Mouse (Mus musculus) myocyte (in vitro differentiated cells): ENCODE measurements around the gene Pard6a.

Experiments
- E2F4 ChIP-seq: IDR thresholded peaks from one replicate; pipeline ENCODE4 v1.6.1; 2011; ENCODE audit warnings: mild to moderate bottlenecking, control low read depth, moderate library complexity; ENCODE audit not compliant: insufficient read depth
- MAX ChIP-seq: IDR thresholded peaks from one replicate; pipeline ENCODE4 v1.6.1; 2011; ENCODE audit warnings: low read depth, mild to moderate bottlenecking, control low read depth
- MYOD1 ChIP-seq, 3 experiments: IDR thresholded peaks; one replicate each; pipeline ENCODE4 v1.6.1; 2011; ENCODE audit warnings: control low read depth in 2 of 3, low read depth in 2 of 3, mild to moderate bottlenecking in 2 of 3, moderate library complexity in 1 of 3; ENCODE audit not compliant: insufficient read length in 2 of 3, control insufficient read depth in 1 of 3
- MYOG ChIP-seq, 3 experiments: IDR thresholded peaks; one replicate each; pipeline ENCODE4 v1.6.1; 2011; ENCODE audit warnings: control low read depth in 2 of 3, low read depth in 2 of 3, mild to moderate bottlenecking in 2 of 3; ENCODE audit not compliant: insufficient read length in 2 of 3, control insufficient read depth in 1 of 3, insufficient read depth in 1 of 3
- POLR2A ChIP-seq: IDR thresholded peaks from one replicate; pipeline ENCODE4 v1.6.1; 2011; ENCODE audit warnings: low read depth, mild to moderate bottlenecking, control low read depth, moderate library complexity; ENCODE audit not compliant: insufficient read length
- SRF ChIP-seq: IDR thresholded peaks from one replicate; pipeline ENCODE4 v1.6.1; 2011; ENCODE audit warnings: low read depth; ENCODE audit not compliant: control insufficient read depth, insufficient read length
- TCF12 ChIP-seq: IDR thresholded peaks from one replicate; pipeline ENCODE4 v1.6.1; 2011; ENCODE audit warnings: mild to moderate bottlenecking, control low read depth; ENCODE audit not compliant: poor library complexity, insufficient read depth, severe bottlenecking
- TCF3 ChIP-seq: IDR thresholded peaks from one replicate; pipeline ENCODE4 v1.6.1; 2011; ENCODE audit warnings: low read depth, control low read depth; ENCODE audit not compliant: insufficient read length
- USF1 ChIP-seq: IDR thresholded peaks from one replicate; pipeline ENCODE4 v1.6.1; 2011; ENCODE audit warnings: low read depth, mild to moderate bottlenecking, control low read depth, moderate library complexity

DNA sequence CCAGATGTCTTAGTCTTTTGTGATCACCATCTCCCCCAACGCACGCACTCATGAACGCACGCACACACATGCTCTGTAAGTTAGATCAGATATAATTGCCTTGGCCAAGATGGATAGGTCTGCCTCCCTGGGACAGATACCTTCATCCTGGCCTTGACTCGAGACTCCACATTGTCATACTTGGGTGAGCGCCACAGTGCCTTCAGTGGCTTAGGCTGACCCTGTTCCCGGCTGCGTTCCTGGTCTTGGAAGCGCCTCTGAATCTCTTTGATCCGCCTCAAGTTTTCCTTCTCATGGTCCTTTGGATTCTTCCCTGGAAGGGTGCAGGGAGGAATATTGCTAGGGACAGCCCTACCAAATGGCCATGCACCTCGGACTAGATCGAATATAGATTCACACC is 5.5 kb downstream of the Pard6a start:
- TF ChIP-seq MYOG (IDR thresholded peaks at IDR 0.05; ENCODE audit: control insufficient read depth in 1 of 3, insufficient read depth in 1 of 3, insufficient read length in 2 of 3, low read depth in 2 of 3) (no peak), POLR2A (no peak), MAX (no peak), MYOD1 (IDR thresholded peaks at IDR 0.05; ENCODE audit: control insufficient read depth in 1 of 3, insufficient read length in 2 of 3, low read depth in 2 of 3) (no peak), SRF (no peak), USF1 (no peak), TCF12 (no peak), TCF3 (no peak), E2F4 (no peak)
